Mouse (Mus musculus) midbrain, embryonic 10.5 days (tissue): ENCODE data around the gene Fam160b1. TPM values are rescaled to one million over a fixed set of nuclear protein-coding genes. Genes with fewer than 3 reads are reported as not detected.

ENCODE experiments used
- DNase-seq: peaks from one replicate; pipeline ENCODE4 v3.0.0-alpha.2; 2017; ENCODE audit warnings: low spot score
- H3K27ac ChIP-seq: fragments of 300-500 bp; sonication (generic); replicated peaks from 2 replicates; pipeline ENCODE4 v1.5.1; 2016; ENCODE audit warnings: mild to moderate bottlenecking
- H3K27me3 ChIP-seq: fragments of 300-500 bp; sonication (generic); 2 replicates; pipeline ENCODE4 v1.6.1; 2016; ENCODE audit warnings: low read depth, mild to moderate bottlenecking; ENCODE audit not compliant: poor library complexity, severe bottlenecking
- H3K36me3 ChIP-seq: fragments of 300-500 bp; sonication (generic); 2 replicates; pipeline ENCODE4 v1.6.1; 2016; ENCODE audit warnings: mild to moderate bottlenecking, moderate library complexity
- H3K4me1 ChIP-seq: fragments of 300-500 bp; sonication (generic); 2 replicates; pipeline ENCODE4 v1.6.1; 2016
- H3K4me3 ChIP-seq: fragments of 300-500 bp; sonication (generic); 2 replicates; pipeline ENCODE4 v1.5.1; 2016; ENCODE audit warnings: mild to moderate bottlenecking, moderate library complexity
- H3K9me3 ChIP-seq: fragments of 300-500 bp; sonication (generic); replicated peaks from 2 replicates; pipeline ENCODE4 v1.6.1; 2016; ENCODE audit warnings: mild to moderate bottlenecking
- WGBS: fragments of 180-500 bp; shearing (Covaris S2); methylation state at CpG from one replicate; pipeline ENCODE4 v1.1.7; 2016; 5-methylcytosine and 5-hydroxymethylcytosine counted together
- polyA plus RNA-seq: library from polyadenylated mRNA; unstranded; fragments of >200 nt; fragmentation: Nextera tagmentation; extraction: Ambion mirVana; gene quantifications from 2 replicates; pipeline ENCODE4 v1.2.1, GENCODE M21; 2016

The Fam160b1 gene
- polyA plus RNA-seq, 1 experiment from 2014 or later = 10.2 TPM

DNA sequence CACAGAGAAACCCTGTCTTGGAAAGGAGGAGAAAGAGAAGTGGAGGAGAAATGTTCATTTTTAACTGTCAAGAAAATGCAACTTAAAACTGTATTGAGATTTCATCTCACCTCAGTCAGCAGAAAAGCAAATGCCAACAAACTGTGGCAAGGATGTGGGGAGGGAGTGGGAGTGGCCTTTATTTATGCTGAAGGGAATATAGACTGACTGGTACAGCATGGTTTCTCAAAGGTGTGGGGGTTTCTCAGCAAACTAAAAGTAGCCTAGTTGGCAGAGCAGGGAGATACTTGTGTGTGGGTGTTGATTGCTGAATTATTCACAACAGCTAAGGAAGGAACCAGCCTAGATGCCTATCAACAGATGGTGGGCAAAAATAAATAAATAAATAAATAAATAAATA is 32.8 kb upstream of the Fam160b1 start:
- H3K27me3 ChIP-seq = peaks cover 6% of the 10 kb centered on the region; the same call in 1 of the 2 replicates
- 0 out of 2 replicates have a peak, but pooled peaks cover 3% of the 10 kb centered on the region for H3K4me1 ChIP-seq

DNA sequence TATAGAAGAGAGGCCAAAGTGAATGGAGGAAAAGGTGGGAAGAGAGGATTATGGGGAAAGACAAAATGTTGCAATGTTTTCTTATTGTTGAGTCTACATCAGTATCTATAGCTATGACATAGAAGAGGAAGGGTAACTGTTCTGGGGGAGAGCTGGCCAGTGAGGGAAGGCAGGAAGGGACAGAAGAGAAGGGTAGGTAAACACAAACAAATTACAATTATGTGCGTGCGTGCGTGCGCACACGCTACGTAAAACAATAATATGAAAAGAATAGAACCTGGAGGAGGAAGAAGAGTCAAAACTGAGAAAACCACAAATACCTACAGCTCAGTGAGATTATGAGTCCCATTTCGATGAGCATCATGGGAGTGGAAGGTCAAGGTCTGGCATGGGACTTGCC is 32.2 kb upstream of the Fam160b1 start:
- no peaks in the 10 kb centered on the region for H3K36me3 ChIP-seq
- DNase-seq = no peak
- H3K9me3 ChIP-seq = no peaks in the 10 kb centered on the region
- no peak overlapping the region for H3K27ac ChIP-seq
- peaks cover 6% of the 10 kb centered on the region; the same call in 1 of the 2 replicates for H3K27me3 ChIP-seq
- H3K4me1 ChIP-seq = 0 out of 2 replicates have a peak, but pooled peaks cover 3% of the 10 kb centered on the region
- 97% methylated on average over 7 of the region's 7 CpGs for WGBS
- no peak overlapping the region for H3K4me3 ChIP-seq

More for the DNA sequence above, 32.8 kb upstream of the Fam160b1 start:
- no peak for DNase-seq
- H3K36me3 ChIP-seq = no peaks in the 10 kb centered on the region
- H3K9me3 ChIP-seq = no peaks in the 10 kb centered on the region
- H3K4me3 ChIP-seq = no peak overlapping the region
- no peak overlapping the region for H3K27ac ChIP-seq

DNA sequence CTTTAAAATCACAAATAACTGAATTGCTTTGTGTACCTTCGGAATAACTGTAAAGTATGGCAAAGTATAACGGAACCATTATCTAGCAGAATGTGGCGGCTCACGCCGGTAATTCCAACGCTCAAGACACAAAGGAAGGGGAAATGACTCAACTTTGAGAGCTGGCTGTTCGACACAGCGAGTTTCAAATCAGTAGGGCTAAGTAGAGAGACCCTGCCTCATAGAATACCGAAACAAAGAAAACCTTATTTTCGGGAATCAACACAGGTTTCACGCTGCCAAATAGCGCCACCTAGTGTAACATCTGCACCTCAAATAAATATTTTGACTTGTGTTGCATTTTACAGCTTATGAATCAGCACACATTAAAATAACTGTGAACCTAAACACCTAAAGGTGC is 31.7 kb upstream of the Fam160b1 start:
- Histone ChIP-seq H3K9me3 (no peaks in the 10 kb centered on the region), H3K27ac (no peak overlapping the region), H3K4me1 (0 out of 2 replicates have a peak, but pooled peaks cover 3% of the 10 kb centered on the region), H3K36me3 (no peaks in the 10 kb centered on the region), H3K4me3 (no peak overlapping the region), H3K27me3 (peaks cover 6% of the 10 kb centered on the region; the same call in 1 of the 2 replicates)
- DNase-seq = no peak
- WGBS = 56% methylated on average over 12 of the region's 12 CpGs

DNA sequence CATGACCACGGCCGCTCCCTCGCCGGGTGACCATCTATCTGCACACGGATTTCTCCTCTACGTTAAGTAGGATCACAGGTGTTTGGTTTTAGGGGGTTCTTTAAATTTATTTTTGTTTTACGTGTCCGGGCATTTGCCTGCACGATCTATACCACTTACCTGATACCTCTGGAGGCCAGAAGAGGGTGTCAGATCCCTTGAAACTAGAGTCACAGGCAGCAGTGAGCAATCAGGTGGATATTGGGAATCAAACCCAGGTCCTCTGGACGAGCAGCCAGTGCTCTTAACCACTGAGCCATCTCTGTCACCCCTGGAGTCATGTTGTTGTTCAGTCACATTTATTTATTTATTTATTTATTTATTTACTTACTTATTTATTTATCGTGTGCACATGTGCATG is 30.2 kb upstream of the Fam160b1 start:
- 81% methylated on average over 11 of the region's 11 CpGs for WGBS
- H3K9me3 ChIP-seq = no peaks in the 10 kb centered on the region
- no peaks in the 10 kb centered on the region for H3K36me3 ChIP-seq
- H3K4me3 ChIP-seq = no peak overlapping the region
- DNase-seq = no peak
- no peak overlapping the region for H3K27ac ChIP-seq
- peaks cover 12% of the 10 kb centered on the region for H3K4me1 ChIP-seq
- no peaks in the 10 kb centered on the region for H3K27me3 ChIP-seq

DNA sequence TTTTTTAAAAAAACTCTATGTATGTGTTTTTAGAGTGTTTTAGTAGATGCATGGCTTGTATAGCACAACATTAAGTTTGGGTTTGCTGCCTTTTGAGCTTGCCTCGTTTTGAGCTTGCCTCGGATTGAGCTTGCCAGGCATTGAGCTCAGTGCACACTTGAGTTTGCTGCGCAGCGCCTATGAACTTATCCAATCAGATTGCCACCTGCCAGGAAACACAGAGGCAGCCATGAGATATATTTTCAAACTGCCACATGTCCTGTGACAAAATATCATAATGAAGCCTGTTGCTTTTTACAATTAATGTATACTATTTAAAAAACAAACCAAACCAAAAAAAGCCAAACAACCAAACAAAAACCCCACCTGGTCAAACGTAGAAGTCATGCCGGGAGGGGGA is 29.2 kb upstream of the Fam160b1 start:
- no peaks in the 10 kb centered on the region for H3K36me3 ChIP-seq
- H3K4me1 ChIP-seq = peaks cover 12% of the 10 kb centered on the region
- no peaks in the 10 kb centered on the region for H3K27me3 ChIP-seq
- no peak overlapping the region for H3K27ac ChIP-seq
- H3K9me3 ChIP-seq = no peaks in the 10 kb centered on the region
- no peak overlapping the region for H3K4me3 ChIP-seq
- WGBS = 85% methylated on average over 6 of the region's 6 CpGs
- DNase-seq = no peak

DNA sequence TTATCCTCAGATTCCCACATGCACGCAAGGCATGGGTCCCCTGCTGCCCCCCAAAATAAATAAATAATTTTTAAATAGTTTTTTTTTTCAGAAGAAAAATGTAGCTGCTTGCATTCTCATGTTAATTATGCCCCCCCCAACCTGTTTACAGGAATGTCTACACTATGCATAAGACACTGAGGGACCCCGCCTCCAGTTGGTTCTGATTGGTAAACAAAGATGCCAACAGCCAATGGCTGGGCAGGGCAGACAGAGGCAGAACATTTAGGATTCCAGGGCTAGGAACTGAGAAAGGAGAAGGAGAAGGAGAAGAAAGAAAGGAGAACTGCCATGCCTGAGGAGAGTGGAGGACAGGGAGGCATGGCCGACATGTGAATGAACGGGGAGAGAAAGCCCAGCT is 27.1 kb upstream of the Fam160b1 start:
- WGBS = 85% methylated on average over 4 of the region's 4 CpGs
- no peaks in the 10 kb centered on the region for H3K9me3 ChIP-seq
- H3K36me3 ChIP-seq = no peaks in the 10 kb centered on the region
- no peak overlapping the region for H3K4me3 ChIP-seq
- no peak overlapping the region for H3K27ac ChIP-seq
- peaks cover 10% of the 10 kb centered on the region for H3K4me1 ChIP-seq
- no peaks in the 10 kb centered on the region for H3K27me3 ChIP-seq
- no peak for DNase-seq

DNA sequence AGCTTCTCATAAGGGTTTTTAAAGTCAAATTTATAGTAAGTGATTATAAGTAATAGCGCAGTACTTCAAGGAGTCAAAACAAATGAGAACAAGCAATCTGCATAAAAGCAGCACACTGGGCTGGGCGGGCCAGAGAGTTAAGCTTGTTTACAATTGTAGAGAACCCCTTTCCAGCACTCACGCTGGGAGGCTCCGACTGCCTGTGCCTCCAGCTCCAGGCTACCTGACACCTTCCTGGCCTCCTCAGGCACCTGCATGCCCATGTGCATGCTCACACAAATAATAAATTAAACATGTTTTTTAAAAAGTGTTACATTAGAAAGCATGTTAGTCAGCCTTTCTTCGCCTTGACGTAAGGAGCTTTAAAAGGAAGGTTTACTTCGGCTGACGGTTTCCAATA is 25.3 kb upstream of the Fam160b1 start:
- no peak overlapping the region for H3K4me3 ChIP-seq
- H3K9me3 ChIP-seq = no peaks in the 10 kb centered on the region
- WGBS = 39% methylated on average over 8 of the region's 8 CpGs
- no peaks in the 10 kb centered on the region for H3K36me3 ChIP-seq
- DNase-seq = no peak
- no peaks in the 10 kb centered on the region for H3K27me3 ChIP-seq
- peaks cover 10% of the 10 kb centered on the region for H3K4me1 ChIP-seq
- H3K27ac ChIP-seq = no peak overlapping the region

DNA sequence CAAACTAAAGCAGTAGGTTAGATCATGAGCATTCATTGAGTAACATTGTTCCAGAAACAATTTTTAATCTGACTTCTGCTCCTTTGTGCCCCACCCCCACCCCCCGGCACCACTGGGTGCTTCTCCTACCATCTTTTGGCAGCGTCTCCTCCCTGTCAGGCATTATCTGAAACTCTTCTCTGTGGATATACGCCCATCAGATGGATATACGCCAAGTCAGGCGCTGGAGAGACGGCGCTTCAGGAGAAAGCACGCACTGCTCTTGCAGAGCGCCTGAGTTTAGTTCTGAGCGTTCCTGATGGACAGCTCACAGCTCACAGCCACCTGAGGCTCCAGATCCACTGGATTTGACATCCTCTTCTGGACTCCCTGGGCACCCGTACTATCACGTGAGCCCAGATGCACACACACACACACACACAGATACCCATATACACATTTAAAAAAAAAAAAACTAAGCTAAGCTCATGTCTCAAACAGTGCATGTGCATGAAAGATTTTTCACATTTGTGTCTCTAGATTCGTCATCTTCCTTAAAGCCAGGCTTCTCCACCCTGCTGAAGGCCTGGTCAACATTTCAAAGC is 21.1 kb upstream of the Fam160b1 start:
- no peak overlapping the region for H3K4me3 ChIP-seq
- peaks cover 9% of the 10 kb centered on the region for H3K4me1 ChIP-seq
- no peaks in the 10 kb centered on the region for H3K9me3 ChIP-seq
- H3K27ac ChIP-seq = no peak overlapping the region
- no peak for DNase-seq
- H3K36me3 ChIP-seq = no peaks in the 10 kb centered on the region
- 89% methylated on average over 13 of the region's 13 CpGs for WGBS
- H3K27me3 ChIP-seq = no peaks in the 10 kb centered on the region

DNA sequence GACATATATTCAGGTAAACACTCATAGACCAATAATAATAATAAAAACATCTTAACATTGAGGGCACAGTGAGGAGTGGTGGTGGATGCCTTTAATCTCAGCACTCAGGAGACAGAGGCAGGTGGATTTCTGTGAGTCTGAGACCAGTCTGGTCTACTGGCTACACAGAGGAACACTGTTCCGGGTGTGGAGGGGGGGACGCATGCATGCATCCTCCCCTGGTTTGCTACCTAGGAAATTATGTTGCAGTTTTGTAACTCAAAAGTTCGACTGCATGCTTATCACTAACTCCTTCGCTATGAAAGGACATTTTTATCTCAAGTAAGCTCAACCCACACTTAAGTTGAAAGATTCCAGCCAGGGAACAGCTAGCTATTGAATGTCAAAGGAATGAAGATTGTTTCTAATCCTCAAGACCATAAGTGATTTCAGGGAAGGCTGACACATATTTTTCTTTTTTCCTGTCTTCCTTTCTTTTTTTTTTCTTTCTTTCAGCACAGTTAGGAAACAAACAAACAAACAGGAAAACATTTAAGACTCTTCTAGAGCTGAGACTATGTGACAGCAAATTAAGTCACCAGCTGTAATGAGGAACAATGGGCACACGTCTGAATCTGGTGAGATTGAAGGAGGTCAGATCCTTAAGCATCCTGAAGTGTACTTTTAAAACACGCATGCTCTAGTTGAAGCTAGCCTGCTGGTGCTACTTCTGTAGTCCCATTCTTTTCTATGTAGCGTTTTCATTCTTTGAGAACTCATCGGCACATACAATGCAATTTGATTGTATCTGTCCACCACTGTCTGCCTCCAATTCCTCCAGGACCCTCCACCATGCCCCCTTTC is 19.4 kb upstream of the Fam160b1 start:
- H3K4me1 ChIP-seq = no peaks in the 10 kb centered on the region
- H3K4me3 ChIP-seq = no peak overlapping the region
- H3K27ac ChIP-seq = no peak overlapping the region
- DNase-seq = no peak
- WGBS = 82% methylated on average over 8 of the region's 8 CpGs
- no peaks in the 10 kb centered on the region for H3K27me3 ChIP-seq
- no peaks in the 10 kb centered on the region for H3K36me3 ChIP-seq
- H3K9me3 ChIP-seq = no peaks in the 10 kb centered on the region

DNA sequence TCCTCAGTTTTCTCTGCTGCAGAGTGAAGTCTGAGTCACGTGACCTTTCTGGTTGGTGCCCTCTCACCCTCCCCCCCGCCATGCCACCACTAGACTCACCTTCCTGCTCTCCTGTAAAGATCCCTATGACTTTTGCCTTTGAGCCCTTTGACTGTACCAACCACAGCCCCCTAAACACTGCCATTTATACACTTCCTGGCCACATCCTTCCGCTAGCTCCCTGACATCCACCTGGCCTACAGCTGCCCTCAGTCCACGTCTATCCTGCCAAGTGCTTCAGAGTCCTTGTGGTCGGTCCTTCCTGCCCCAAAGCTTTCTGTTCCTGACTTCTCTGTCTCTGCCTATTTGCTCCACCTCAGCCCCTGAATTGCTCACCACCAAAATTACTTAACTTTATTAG is 16.6 kb upstream of the Fam160b1 start:
- WGBS = 92% methylated on average over 5 of the region's 5 CpGs
- no peak overlapping the region for H3K27ac ChIP-seq
- no peak overlapping the region for H3K4me3 ChIP-seq
- H3K27me3 ChIP-seq = no peaks in the 10 kb centered on the region
- no peaks in the 10 kb centered on the region for H3K36me3 ChIP-seq
- H3K9me3 ChIP-seq = peaks cover 16% of the 10 kb centered on the region
- no peaks in the 10 kb centered on the region for H3K4me1 ChIP-seq
- DNase-seq = no peak

DNA sequence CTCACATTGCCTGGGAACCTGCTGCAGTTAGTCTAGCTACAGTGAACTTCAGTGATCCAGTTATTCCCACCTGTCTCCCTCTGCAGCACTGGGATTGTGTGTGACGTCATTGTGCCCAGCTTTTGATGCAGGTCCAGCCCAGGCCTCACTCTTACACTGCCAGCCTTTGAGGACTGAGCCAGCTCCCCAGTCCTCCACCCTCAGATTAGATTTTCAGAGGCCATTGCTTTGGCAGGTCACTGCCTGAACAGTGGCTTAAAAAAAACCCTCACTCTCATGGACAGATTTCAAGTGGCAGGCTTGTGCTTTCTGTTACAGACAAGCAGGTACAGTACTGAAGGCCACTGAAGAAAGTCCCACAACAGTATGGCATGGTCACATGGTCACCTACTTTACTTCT is 15.8 kb upstream of the Fam160b1 start:
- no peaks in the 10 kb centered on the region for H3K36me3 ChIP-seq
- 79% methylated on average over 1 of the region's 1 CpGs for WGBS
- peaks cover 16% of the 10 kb centered on the region for H3K9me3 ChIP-seq
- H3K27ac ChIP-seq = no peak overlapping the region
- no peaks in the 10 kb centered on the region for H3K4me1 ChIP-seq
- no peak for DNase-seq
- H3K4me3 ChIP-seq = no peak overlapping the region
- H3K27me3 ChIP-seq = no peaks in the 10 kb centered on the region

DNA sequence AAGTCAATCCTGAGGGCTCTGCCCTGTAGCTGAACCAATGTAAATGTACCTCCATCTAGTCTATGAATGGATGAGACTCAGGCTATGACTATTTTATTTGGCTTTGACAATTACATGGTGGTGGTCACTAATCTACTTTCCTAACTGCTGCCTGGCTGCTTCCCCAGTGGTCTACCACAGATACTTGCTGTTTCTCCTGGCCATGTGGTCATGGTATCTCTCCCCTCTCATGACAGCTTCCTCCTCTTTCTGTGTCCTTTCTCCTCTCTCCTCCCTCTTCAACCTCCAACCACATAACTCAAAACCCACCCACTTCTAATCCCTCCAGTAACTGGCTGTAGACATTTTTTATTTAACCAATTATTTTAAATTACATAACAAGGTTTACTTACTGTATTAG is 11.4 kb upstream of the Fam160b1 start:
- Histone ChIP-seq H3K36me3 (no peaks in the 10 kb centered on the region), H3K27ac (no peak overlapping the region), H3K4me1 (no peaks in the 10 kb centered on the region), H3K9me3 (peaks cover 16% of the 10 kb centered on the region), H3K27me3 (no peaks in the 10 kb centered on the region), H3K4me3 (no peak overlapping the region)
- no peak for DNase-seq

DNA sequence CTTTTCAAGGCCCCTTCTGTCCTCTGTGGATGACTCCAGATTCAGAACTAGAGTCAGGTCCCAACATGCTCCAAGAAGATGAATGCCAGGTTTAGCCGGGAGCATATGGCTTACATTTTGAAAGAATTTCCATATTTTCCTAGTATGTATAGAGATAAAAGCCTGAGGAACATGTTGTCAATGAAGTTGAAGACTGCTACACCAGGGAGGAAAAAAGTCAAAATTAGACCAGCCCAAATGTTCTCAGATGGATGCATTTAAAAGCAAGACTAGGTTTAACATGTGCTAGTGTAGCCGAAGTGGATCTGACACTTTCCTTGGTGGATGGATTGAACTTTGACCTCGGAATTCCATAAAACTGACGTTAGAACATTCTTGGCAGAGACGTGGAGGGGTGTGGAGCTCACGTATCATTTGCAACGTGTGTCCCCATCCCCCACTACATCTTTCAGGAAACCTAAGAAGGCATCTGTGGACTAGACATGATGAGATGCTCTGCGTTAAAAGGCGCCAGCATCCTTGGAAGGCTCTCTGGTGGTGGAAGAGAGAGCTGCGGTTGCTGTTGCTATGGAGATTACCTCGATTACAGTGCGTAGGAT is 8.0 kb upstream of the Fam160b1 start:
- H3K27ac ChIP-seq = no peak overlapping the region
- no peak for DNase-seq
- no peaks in the 10 kb centered on the region for H3K27me3 ChIP-seq
- H3K36me3 ChIP-seq = no peaks in the 10 kb centered on the region
- H3K9me3 ChIP-seq = peaks cover 6% of the 10 kb centered on the region
- no peak overlapping the region for H3K4me3 ChIP-seq
- peaks cover 10% of the 10 kb centered on the region; the same call in 1 of the 2 replicates for H3K4me1 ChIP-seq
- WGBS = 91% methylated on average over 12 of the region's 12 CpGs
